Mouse (Mus musculus): ENCODE results near the gene Gm20604. TPM values are rescaled to one million over a fixed set of nuclear protein-coding genes. Genes with fewer than 3 reads are reported as not detected.

Gm20604 gene
- polyA plus RNA-seq, 1 experiment, result 14.2 TPM

- H3K27me3 ChIP-seq (ENCODE audit: control insufficient read depth, insufficient read depth, low read length, poor library complexity, severe bottlenecking), result no peaks in the 10 kb centered on the region
- peak overlapping the region; percentile 13; the same call in 1 of the 2 replicates for H3K27ac ChIP-seq (ENCODE audit: insufficient read depth, low read length)
- H3K4me1 ChIP-seq (ENCODE audit: control insufficient read depth, insufficient read depth, low read length), result peaks cover 33% of the 10 kb centered on the region
- no peak for TF ChIP-seq EP300 (IDR thresholded peaks at IDR 0.05; ENCODE audit: insufficient read depth, low read depth, low read length)
- no peak for TF ChIP-seq CTCF (IDR thresholded peaks at IDR 0.05; ENCODE audit: low read depth, low read length)
- no peak overlapping the region for H3K4me3 ChIP-seq (ENCODE audit: low read depth, low read length)
- H3K9me3 ChIP-seq (replicated peaks; ENCODE audit: control insufficient read depth, insufficient read depth, low read length, poor library complexity, severe bottlenecking), result no peaks in the 10 kb centered on the region
- peak overlapping the region; percentile 24; the same call in 1 of the 2 replicates for H3K9ac ChIP-seq (ENCODE audit: low read depth, poor library complexity, severe bottlenecking)
- H3K36me3 ChIP-seq (ENCODE audit: control insufficient read depth, insufficient read depth, low read length, poor library complexity, severe bottlenecking), result no peaks in the 10 kb centered on the region
Measured at GRCm38 (mm10) chr12:102698089-102698684, 60.3 kb downstream of the Gm20604 start.

GRCm38 (mm10) chr12:102697381-102697780 is 61.1 kb downstream of the Gm20604 start:
- H3K9me3 ChIP-seq (replicated peaks; ENCODE audit: control insufficient read depth, insufficient read depth, low read length, poor library complexity, severe bottlenecking), result no peaks in the 10 kb centered on the region
- no peak overlapping the region for H3K9ac ChIP-seq (ENCODE audit: low read depth, poor library complexity, severe bottlenecking)
- TF ChIP-seq POLR2A (IDR thresholded peaks at IDR 0.05; ENCODE audit: insufficient read depth, low read length) (no peak), EP300 (IDR thresholded peaks at IDR 0.05; ENCODE audit: insufficient read depth, low read depth, low read length) (no peak), CTCF (IDR thresholded peaks at IDR 0.05; ENCODE audit: low read depth, low read length) (no peak)
- H3K4me1 ChIP-seq (ENCODE audit: control insufficient read depth, insufficient read depth, low read length), result peaks cover 36% of the 10 kb centered on the region
- H3K27me3 ChIP-seq (ENCODE audit: control insufficient read depth, insufficient read depth, low read length, poor library complexity, severe bottlenecking), result no peaks in the 10 kb centered on the region
- H3K36me3 ChIP-seq (ENCODE audit: control insufficient read depth, insufficient read depth, low read length, poor library complexity, severe bottlenecking), result no peaks in the 10 kb centered on the region
- no peak overlapping the region for H3K27ac ChIP-seq (ENCODE audit: insufficient read depth, low read length)
- H3K4me3 ChIP-seq (ENCODE audit: low read depth, low read length), result no peak overlapping the region

GRCm38 (mm10) chr12:102696635-102697354 is 61.7 kb downstream of the Gm20604 start:
- Histone ChIP-seq H3K9me3 (replicated peaks; ENCODE audit: control insufficient read depth, insufficient read depth, low read length, poor library complexity, severe bottlenecking) (no peaks in the 10 kb centered on the region), H3K9ac (ENCODE audit: low read depth, poor library complexity, severe bottlenecking) (no peak overlapping the region), H3K27me3 (ENCODE audit: control insufficient read depth, insufficient read depth, low read length, poor library complexity, severe bottlenecking) (no peaks in the 10 kb centered on the region), H3K36me3 (ENCODE audit: control insufficient read depth, insufficient read depth, low read length, poor library complexity, severe bottlenecking) (no peaks in the 10 kb centered on the region), H3K4me3 (ENCODE audit: low read depth, low read length) (no peak overlapping the region), H3K27ac (ENCODE audit: insufficient read depth, low read length) (no peak overlapping the region), H3K4me1 (ENCODE audit: control insufficient read depth, insufficient read depth, low read length) (peaks cover 37% of the 10 kb centered on the region)
- no peak for TF ChIP-seq EP300 (IDR thresholded peaks at IDR 0.05; ENCODE audit: insufficient read depth, low read depth, low read length)
- no peak for TF ChIP-seq CTCF (IDR thresholded peaks at IDR 0.05; ENCODE audit: low read depth, low read length)
- no peak for TF ChIP-seq POLR2A (IDR thresholded peaks at IDR 0.05; ENCODE audit: insufficient read depth, low read length)

- Histone ChIP-seq H3K9ac (ENCODE audit: low read depth, poor library complexity, severe bottlenecking) (no peak overlapping the region), H3K27ac (ENCODE audit: insufficient read depth, low read length) (no peak overlapping the region), H3K27me3 (ENCODE audit: control insufficient read depth, insufficient read depth, low read length, poor library complexity, severe bottlenecking) (no peaks in the 10 kb centered on the region), H3K36me3 (ENCODE audit: control insufficient read depth, insufficient read depth, low read length, poor library complexity, severe bottlenecking) (no peaks in the 10 kb centered on the region), H3K4me1 (ENCODE audit: control insufficient read depth, insufficient read depth, low read length) (peaks cover 34% of the 10 kb centered on the region), H3K4me3 (ENCODE audit: low read depth, low read length) (no peak overlapping the region), H3K9me3 (replicated peaks; ENCODE audit: control insufficient read depth, insufficient read depth, low read length, poor library complexity, severe bottlenecking) (no peaks in the 10 kb centered on the region)
- no peak for TF ChIP-seq CTCF (IDR thresholded peaks at IDR 0.05; ENCODE audit: low read depth, low read length)
- TF ChIP-seq POLR2A (IDR thresholded peaks at IDR 0.05; ENCODE audit: insufficient read depth, low read length), result no peak
- no peak for TF ChIP-seq EP300 (IDR thresholded peaks at IDR 0.05; ENCODE audit: insufficient read depth, low read depth, low read length)
Measured at GRCm38 (mm10) chr12:102695369-102696239, 62.9 kb downstream of the Gm20604 start.

GRCm38 (mm10) chr12:102691761-102692160 is 66.7 kb downstream of the Gm20604 start:
- peaks cover 22% of the 10 kb centered on the region for H3K4me1 ChIP-seq (ENCODE audit: control insufficient read depth, insufficient read depth, low read length)
- H3K27me3 ChIP-seq (ENCODE audit: control insufficient read depth, insufficient read depth, low read length, poor library complexity, severe bottlenecking), result no peaks in the 10 kb centered on the region
- H3K36me3 ChIP-seq (ENCODE audit: control insufficient read depth, insufficient read depth, low read length, poor library complexity, severe bottlenecking), result no peaks in the 10 kb centered on the region
- no peak overlapping the region for H3K9ac ChIP-seq (ENCODE audit: low read depth, poor library complexity, severe bottlenecking)
- H3K9me3 ChIP-seq (replicated peaks; ENCODE audit: control insufficient read depth, insufficient read depth, low read length, poor library complexity, severe bottlenecking), result no peaks in the 10 kb centered on the region
- no peak overlapping the region for H3K27ac ChIP-seq (ENCODE audit: insufficient read depth, low read length)
- H3K4me3 ChIP-seq (ENCODE audit: low read depth, low read length), result no peak overlapping the region
- no peak for TF ChIP-seq POLR2A (IDR thresholded peaks at IDR 0.05; ENCODE audit: insufficient read depth, low read length)
- no peak for TF ChIP-seq CTCF (IDR thresholded peaks at IDR 0.05; ENCODE audit: low read depth, low read length)
- no peak for TF ChIP-seq EP300 (IDR thresholded peaks at IDR 0.05; ENCODE audit: insufficient read depth, low read depth, low read length)

Other genes starting within 250 kb of the Gm20604 start
- gene Chga, start 203.7 kb downstream of the Gm20604 start, polyA plus RNA-seq (2011; ENCODE audit: insufficient read depth, insufficient read length, low read depth, missing spikeins), result 4.4 and 4.5 TPM in 2 replicates
- 40.4 and 44.0 TPM in 2 replicates for gene Itpk1, start 53.7 kb downstream of the Gm20604 start, polyA plus RNA-seq (2011; ENCODE audit: insufficient read depth, insufficient read length, low read depth, missing spikeins)
- gene Moap1, start 15.0 kb downstream of the Gm20604 start, polyA plus RNA-seq (2011; ENCODE audit: insufficient read depth, insufficient read length, low read depth, missing spikeins), result 6.7 and 7.5 TPM in 2 replicates
- 6.3 TPM in 2 replicates for gene Tmem251, start 14.9 kb downstream of the Gm20604 start, polyA plus RNA-seq (2011; ENCODE audit: insufficient read depth, insufficient read length, low read depth, missing spikeins)
- not detected in 2 replicates for gene Gm28051, start 907 bp downstream of the Gm20604 start, polyA plus RNA-seq (2011; ENCODE audit: insufficient read depth, insufficient read length, low read depth, missing spikeins)
- gene Gon7, start 869 bp downstream of the Gm20604 start, polyA plus RNA-seq (2011; ENCODE audit: insufficient read depth, insufficient read length, low read depth, missing spikeins), result 23.6 and 26.6 TPM in 2 replicates
- 93.1 and 97.5 TPM in 2 replicates for gene Ubr7, start 705 bp downstream of the Gm20604 start, polyA plus RNA-seq (2011; ENCODE audit: insufficient read depth, insufficient read length, low read depth, missing spikeins)
- gene Btbd7, start 119.8 kb upstream of the Gm20604 start, polyA plus RNA-seq (2011; ENCODE audit: insufficient read depth, insufficient read length, low read depth, missing spikeins), result 35.5 and 38.9 TPM in 2 replicates
- not detected in 2 replicates for gene Cox8c, start 140.6 kb upstream of the Gm20604 start, polyA plus RNA-seq (2011; ENCODE audit: insufficient read depth, insufficient read length, low read depth, missing spikeins)
- gene Unc79, start 190.2 kb upstream of the Gm20604 start, polyA plus RNA-seq (2011; ENCODE audit: insufficient read depth, insufficient read length, low read depth, missing spikeins), result 0.27 TPM in 1 of 2 replicates, not detected in the other

Data from ES-Bruce4 (cell line).